Mouse (Mus musculus) spleen, postnatal 0 days (tissue): ENCODE measurements around the gene Rexo1. TPM values are rescaled to one million over a fixed set of nuclear protein-coding genes. Genes with fewer than 3 reads are reported as not detected.

Experiments
- polyA plus RNA-seq: library from polyadenylated mRNA; unstranded; fragments of >200 nt; fragmentation: Nextera tagmentation; extraction: Ambion mirVana; gene quantifications from 2 replicates; pipeline ENCODE4 v1.2.1, GENCODE M21; 2015

Rexo1 gene
- polyA plus RNA-seq: 13.4 and 14.4 TPM in 2 replicates

DNA sequence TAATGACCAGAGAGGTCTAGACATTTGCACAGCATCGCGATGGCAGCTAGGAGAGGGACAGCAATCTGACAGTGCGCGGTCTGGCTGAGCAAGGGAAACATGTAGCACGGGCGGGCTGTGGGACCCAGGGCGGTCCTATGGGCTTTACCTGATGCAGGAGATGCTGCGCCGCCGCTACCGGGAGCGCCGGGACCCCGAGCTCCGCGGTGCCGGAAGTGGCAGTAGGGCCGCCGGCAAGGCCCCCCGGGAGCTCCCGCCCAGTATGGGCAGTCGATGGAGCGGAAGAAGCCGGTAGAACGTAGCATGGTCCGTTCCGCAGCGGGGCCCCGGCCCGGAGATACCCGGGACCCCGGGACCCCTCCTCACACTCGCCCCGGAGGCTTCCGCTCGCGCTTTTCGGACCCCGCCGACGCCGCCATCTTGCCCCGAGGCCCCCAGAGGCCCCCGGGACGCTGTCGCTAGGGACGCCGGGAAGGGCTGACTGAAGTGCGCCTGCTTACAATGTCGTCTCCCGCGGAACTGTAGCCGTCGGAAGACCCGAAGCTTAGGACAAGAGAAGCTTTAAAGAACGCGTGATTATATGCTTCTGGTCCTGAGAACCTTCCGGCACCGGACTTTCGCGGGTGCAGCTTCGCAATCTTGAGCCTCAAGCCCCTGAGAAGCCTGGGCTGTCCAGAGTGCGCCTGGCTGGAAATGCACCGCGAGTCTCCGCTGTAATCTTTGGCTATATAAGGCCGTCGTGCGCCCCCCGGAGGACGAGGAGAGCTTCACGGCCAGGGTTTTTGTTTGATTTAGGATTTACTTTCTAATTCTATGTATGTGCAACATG is at the start of gene Rexo1:
TSS of gene Rexo1 (minus strand) at position 445 of the 829 bp plus-strand sequence.

DNA sequence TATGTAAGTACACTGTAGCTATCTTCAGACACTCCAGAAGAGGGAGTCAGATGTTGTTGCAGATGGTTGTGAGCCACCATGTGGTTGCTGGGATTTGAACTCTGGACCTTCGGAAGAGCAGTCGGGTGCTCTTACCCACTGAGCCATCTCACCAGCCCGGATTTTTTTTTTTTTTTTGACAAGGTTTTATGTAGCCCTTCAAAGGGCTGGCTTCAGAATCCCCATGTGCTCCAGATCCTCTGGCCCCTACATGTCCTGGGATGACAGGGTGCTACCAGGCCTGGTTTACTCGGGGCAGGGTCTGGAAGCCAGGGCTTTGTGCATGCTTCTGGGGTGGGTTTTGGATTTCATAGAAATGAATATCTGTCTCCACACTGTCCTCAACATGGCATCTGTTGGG is 44.4 kb upstream of the Rexo1 start, which contains the start of gene Gm49322:
TSS of gene Gm49322 (plus strand) at position 301 of the 400 bp plus-strand sequence.

DNA sequence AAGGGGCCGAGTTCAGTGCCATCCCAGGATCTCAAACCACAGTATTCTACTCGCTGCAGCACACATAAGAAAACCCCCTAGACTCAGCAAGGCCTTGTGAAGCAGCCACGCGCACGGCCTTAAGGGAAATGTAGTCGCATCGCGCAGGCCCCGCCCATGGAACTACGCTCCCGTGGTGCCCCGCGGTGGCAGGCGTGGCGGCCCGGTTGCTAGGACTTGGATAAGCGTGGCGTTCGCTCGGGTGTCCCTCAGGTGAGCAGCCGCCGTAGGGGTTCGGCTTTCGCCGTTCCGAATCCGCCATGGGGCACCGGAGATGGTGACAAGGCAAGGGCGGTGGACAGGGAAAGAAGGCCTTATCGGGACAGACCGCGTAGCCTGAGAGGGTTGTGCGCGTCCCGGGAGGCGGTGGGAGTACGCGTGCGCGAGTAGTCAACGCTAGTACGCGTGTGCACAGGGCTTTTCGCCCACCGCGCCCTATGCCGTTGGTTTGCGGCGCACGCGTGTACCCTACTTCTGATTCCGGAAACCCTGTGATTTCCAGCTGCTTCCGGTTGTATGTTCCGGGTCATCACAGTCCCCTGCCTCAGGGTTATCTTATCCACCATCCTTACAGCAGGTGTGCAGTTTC is 41.5 kb upstream of the Rexo1 start, which contains the start of the genes Scamp4 and Adat3:
TSS of gene Scamp4 (plus strand) at position 175 of the 628 bp plus-strand sequence.
TSS of gene Adat3 (plus strand) at position 183 of the 628 bp plus-strand sequence.

DNA sequence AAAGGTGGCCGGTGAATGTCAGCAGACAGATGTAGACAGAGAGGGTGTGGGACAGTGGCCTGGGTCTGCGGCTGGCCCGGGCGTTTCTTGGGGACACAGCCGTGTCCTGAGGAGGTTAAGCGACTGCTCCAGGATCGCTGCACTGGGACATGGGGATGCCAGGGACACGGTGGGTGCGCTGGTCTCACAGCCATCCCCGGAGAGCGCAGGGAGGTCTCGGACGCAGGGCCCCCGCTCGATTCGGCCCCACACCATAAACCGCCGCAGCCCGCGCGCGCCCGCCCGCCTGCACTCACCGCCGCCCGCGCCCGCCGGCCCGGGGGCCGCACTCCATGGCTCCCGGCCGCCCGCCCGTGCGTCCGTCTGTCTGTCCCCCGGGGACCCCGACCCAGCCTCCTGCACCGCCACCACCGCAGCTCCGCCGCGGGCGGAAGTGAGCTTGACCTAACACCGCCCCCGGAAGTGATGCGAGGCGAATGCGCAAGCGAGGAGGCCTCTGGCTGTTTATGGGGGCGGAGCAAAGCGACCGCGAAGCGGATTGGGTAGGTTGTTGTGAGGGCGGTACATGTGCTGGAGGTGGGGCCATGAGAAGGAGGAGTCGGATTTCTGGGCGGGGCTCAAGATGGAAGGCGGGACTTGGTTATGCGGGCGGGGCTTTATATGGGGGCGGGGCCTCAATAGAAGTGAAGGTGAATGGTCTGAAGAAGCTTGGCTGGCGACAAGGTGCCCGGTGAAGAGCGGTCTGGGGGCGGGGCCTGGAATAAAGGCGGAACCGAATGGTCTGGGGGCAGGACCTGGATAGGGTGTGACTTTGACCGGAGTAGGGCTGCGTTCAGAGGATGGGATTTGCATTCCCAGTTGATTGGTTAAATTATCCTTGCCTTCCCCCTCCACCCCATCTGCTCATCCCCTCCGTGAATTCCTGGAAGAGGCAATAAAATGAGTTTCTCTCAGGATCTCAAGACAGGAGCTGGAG is 28.8 kb upstream of the Rexo1 start, which contains the start of gene Abhd17a:
TSS of gene Abhd17a (minus strand) at position 463 of the 976 bp plus-strand sequence.

DNA sequence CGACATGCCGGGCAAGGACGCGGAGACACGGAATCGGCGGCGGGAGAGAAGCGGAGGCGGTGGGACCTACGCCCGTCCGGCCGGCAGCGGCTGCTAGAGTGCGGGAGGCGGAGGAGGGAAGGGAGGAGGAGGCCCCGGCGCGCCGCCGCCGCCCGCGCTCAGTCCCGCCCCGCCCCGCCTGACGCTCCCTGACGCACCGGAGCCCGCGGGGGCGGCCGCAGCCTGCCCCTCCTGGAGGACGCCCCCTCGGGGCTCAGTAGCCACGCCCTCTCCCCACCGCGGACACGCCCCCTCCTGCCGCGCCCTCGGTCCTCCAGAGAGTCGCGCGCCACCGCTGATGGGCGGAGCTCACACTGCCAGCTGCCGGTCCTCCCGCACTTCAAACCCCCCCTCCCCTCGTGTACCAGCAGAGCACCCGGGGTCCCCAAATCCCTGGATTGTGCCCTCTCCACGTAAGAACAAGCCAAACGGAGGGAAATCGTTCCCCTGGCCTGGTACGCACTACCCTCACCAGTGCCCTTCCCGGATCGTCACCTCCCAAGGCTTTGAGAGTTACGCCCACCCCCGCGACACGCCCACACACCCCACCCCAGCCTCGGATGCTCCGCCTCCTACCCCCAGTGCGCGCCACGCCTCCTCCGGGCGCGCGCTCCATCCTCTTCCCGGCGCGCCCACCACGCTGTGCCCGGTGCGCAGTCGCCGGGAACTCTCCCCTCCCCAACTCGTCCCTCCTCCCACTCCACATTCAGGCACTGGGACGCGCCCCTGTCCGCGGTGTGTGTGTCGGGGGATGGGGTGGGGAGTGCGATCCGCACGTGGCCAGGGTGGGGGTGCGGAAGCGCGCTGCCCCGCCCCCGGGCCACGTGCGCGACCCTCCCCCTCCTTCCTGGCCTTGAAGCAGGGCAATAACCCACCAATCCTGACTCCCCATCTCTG is 16.1 kb upstream of the Rexo1 start, which contains the start of gene Klf16:
TSS of gene Klf16 (minus strand) at position 127 of the 936 bp plus-strand sequence.

DNA sequence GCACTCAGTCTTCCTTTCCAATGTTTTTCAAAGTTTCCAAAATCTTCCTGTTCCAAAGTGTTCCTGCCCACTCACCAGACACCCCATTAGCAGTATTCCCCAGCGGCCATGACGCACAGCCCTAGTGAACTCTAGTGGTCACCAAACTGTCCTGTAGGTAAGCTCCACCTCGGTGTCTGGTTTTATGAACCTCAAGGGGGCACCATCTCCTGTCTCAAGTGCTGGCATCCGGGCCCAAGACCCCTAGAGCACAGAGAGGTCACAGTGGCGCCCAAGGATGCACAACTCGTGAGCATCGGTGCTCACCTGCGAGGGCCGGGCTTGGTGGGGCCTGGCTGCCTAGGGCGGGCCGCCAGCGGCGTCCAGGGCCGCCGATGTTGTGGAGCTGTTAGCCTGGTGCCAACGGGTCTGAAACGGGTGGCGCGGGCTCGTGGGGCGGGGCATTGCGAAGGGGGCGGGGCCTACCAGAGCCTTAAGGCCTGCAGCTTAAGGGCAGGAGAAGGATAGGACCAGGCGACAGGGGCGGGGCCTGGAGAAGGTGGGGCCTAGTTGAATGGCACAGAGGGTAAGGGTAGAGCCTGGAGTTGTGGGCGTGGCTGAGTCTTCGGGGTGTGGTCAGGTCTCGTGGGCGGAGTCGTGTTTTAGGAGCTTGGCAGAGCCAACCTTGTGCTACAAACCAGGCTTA is 22.5 kb downstream of the Rexo1 start, which contains the start of gene Atp8b3:
TSS of gene Atp8b3 (minus strand) at position 415 of the 685 bp plus-strand sequence.

DNA sequence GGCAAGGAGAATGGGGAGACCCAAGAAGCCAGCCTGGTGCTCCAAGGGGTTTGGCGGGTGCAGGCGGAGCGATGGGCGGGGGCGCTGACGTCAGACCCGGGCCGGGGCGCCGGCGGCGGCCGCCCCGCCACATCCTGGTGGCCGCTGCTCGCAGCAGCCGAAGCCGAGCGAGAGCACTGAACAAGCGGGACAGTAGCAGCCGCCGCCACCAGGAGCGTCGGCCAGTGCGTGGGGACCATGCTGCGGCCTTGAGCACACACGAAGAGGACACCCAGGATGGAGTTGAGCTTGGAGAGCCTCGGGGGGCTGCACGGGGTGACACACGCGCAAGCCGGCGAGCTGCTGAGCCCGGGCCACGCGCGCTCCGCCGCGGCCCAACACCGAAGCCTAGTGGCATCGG is 66.6 kb downstream of the Rexo1 start, which contains the start of gene Onecut3:
TSS of gene Onecut3 (plus strand) at position 104 of the 400 bp plus-strand sequence.

Other genes starting within 250 kb of the Rexo1 start
- 51.7 and 54.7 TPM in 2 replicates for gene 2310011J03Rik, start 241.0 kb downstream of the Rexo1 start, polyA plus RNA-seq
- gene Pcsk4, start 232.1 kb downstream of the Rexo1 start, polyA plus RNA-seq: 5.2 and 5.4 TPM in 2 replicates
- 5.7 and 6.7 TPM in 2 replicates for gene Reep6, start 231.6 kb downstream of the Rexo1 start, polyA plus RNA-seq
- gene Adamtsl5, start 213.1 kb downstream of the Rexo1 start, polyA plus RNA-seq: 3.7 and 3.8 TPM in 2 replicates
- gene Plk5, start 205.1 kb downstream of the Rexo1 start, polyA plus RNA-seq: 0.12 TPM in 1 of 2 replicates, not detected in the other
- gene Mex3d, start 173.9 kb downstream of the Rexo1 start, polyA plus RNA-seq: 2.8 TPM in 2 replicates
- gene Mbd3, start 162.0 kb downstream of the Rexo1 start, polyA plus RNA-seq: 57.4 and 67.9 TPM in 2 replicates
- 586 and 595 TPM in 2 replicates for gene Uqcr11, start 154.7 kb downstream of the Rexo1 start, polyA plus RNA-seq
- gene Tcf3, start 127.9 kb downstream of the Rexo1 start, polyA plus RNA-seq: 82.3 and 82.6 TPM in 2 replicates
- not detected in 2 replicates for gene Onecut3, start 66.7 kb downstream of the Rexo1 start, polyA plus RNA-seq
- gene Atp8b3, start 22.4 kb downstream of the Rexo1 start, polyA plus RNA-seq: 0.12 and 0.22 TPM in 2 replicates
- 16.4 and 16.8 TPM in 2 replicates for gene Klf16, start 15.8 kb upstream of the Rexo1 start, polyA plus RNA-seq
- 69.6 and 77.5 TPM in 2 replicates for gene Abhd17a, start 28.8 kb upstream of the Rexo1 start, polyA plus RNA-seq
- 39.0 and 42.3 TPM in 2 replicates for gene Scamp4, start 41.3 kb upstream of the Rexo1 start, polyA plus RNA-seq
- gene Adat3, start 41.3 kb upstream of the Rexo1 start, polyA plus RNA-seq: 5.7 and 6.3 TPM in 2 replicates
- gene Gm49322, start 44.5 kb upstream of the Rexo1 start, polyA plus RNA-seq: 0.82 and 1.6 TPM in 2 replicates
- 67.7 and 75.0 TPM in 2 replicates for gene Csnk1g2, start 61.3 kb upstream of the Rexo1 start, polyA plus RNA-seq
- gene Btbd2, start 95.5 kb upstream of the Rexo1 start, polyA plus RNA-seq: 16.3 and 18.7 TPM in 2 replicates
- gene Mknk2, start 116.6 kb upstream of the Rexo1 start, polyA plus RNA-seq: 108 and 112 TPM in 2 replicates
- gene Mob3a, start 140.4 kb upstream of the Rexo1 start, polyA plus RNA-seq: 27.5 and 34.4 TPM in 2 replicates
- 12.1 and 16.9 TPM in 2 replicates for gene Izumo4, start 140.6 kb upstream of the Rexo1 start, polyA plus RNA-seq
- 24.1 and 30.9 TPM in 2 replicates for gene Ap3d1, start 180.7 kb upstream of the Rexo1 start, polyA plus RNA-seq
- 10.4 and 11.4 TPM in 2 replicates for gene Dot1l, start 193.6 kb upstream of the Rexo1 start, polyA plus RNA-seq
- 43.1 and 44.2 TPM in 2 replicates for gene Sf3a2, start 236.6 kb upstream of the Rexo1 start, polyA plus RNA-seq
- gene Plekhj1, start 237.1 kb upstream of the Rexo1 start, polyA plus RNA-seq: 91.0 and 101 TPM in 2 replicates
- gene Amh, start 243.7 kb upstream of the Rexo1 start, polyA plus RNA-seq: 0.07 TPM in 1 of 2 replicates, not detected in the other